Mouse (Mus musculus) erythroblast, embryonic 14.5 days (primary cell): ENCODE measurements around the gene Msi2.

Experiments used
- GATA1 ChIP-seq: IDR thresholded peaks from 2 replicates; pipeline ENCODE4 v1.6.1; 2012; ENCODE audit warnings: low read length, inconsistent platforms, mixed read lengths
- TAL1 ChIP-seq: IDR thresholded peaks from 3 replicates; pipeline ENCODE4 v1.6.1; 2012; ENCODE audit warnings: low read length, inconsistent platforms, mixed read lengths

DNA sequence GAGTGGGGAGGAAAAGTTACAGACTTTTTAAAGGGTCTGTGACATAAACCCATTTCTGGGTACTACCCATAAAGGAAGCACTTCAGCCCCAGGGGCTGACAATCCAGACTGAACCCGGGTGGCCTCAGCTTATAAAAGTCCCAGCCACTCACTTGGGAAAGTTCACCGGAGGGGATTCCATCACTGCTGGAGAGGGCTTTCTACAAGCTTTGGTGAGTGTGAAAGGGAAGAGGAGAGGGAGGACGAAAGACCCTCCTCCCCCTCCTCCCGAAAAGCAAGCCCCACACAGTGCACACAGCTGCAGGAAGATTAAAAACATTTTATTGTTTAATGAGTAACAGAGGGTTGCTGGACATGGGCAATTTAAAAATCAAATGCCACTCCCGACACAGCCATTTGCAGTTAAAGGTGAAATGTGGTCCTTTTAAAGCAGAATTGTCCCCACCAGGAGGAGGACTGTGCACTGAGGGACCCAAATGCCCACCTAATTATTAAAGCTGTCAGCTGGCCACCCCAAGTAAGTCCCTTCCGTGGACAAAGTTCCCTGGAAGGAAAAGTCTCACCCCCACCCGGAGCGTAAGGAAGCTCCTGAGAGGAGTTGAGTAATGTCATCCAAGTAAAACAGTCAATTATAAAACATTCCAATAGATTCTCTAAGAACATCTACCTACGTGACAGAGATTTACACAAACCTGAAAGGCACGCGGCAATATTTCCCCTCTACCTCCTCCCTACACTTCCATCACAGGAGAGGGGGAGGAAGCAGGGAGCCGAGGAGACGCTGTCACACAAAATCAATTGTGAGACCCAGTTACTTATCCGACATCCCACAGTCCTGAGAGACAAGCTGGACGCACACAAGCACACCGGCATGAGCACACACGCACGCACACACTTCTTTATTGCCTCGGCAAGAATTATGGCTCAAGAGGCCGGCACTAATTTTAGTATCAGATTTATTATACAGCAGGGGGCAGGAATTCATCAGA is 24.1 kb downstream of the Msi2 start:
- no peak for TF ChIP-seq GATA1
- no peak for TF ChIP-seq TAL1
